Mouse (Mus musculus) limb, embryonic 12.5 days (tissue): ENCODE measurements around the gene Rbfox3. TPM values are rescaled to one million over a fixed set of nuclear protein-coding genes. Genes with fewer than 3 reads are reported as not detected.

Experiments used
- ATAC-seq: fragments of 200-750 bp; cut with Nextera tagmentation; 2 replicates; pipeline ENCODE4 v1.8.0; 2017; ENCODE audit warnings: low read depth, moderate TSS enrichment; ENCODE audit not compliant: insufficient number of reproducible peaks, insufficient read depth, low FRiP score, low TSS enrichment
- H3K27ac ChIP-seq: fragments of 300-500 bp; sonication (generic); 2 replicates; pipeline ENCODE4 v1.5.1; 2016; ENCODE audit warnings: mild to moderate bottlenecking, moderate library complexity
- H3K27me3 ChIP-seq: fragments of 300-500 bp; sonication (generic); 2 replicates; pipeline ENCODE4 v1.6.1; 2016; ENCODE audit warnings: mild to moderate bottlenecking, moderate library complexity
- H3K36me3 ChIP-seq: fragments of 300-500 bp; sonication (generic); 2 replicates; pipeline ENCODE4 v1.6.1; 2016; ENCODE audit warnings: mild to moderate bottlenecking, moderate library complexity
- H3K4me1 ChIP-seq: fragments of 300-500 bp; sonication (generic); replicated peaks from 2 replicates; pipeline ENCODE4 v1.6.1; 2016
- H3K4me2 ChIP-seq: fragments of 300-500 bp; sonication (generic); 2 replicates; pipeline ENCODE4 v1.6.1; 2016; ENCODE audit warnings: mild to moderate bottlenecking, moderate library complexity
- H3K4me3 ChIP-seq: fragments of 300-500 bp; sonication (generic); replicated peaks from 2 replicates; pipeline ENCODE4 v1.5.1; 2016; ENCODE audit warnings: mild to moderate bottlenecking
- H3K9ac ChIP-seq: fragments of 300-500 bp; sonication (generic); replicated peaks from 2 replicates; pipeline ENCODE4 v1.6.1; 2016; ENCODE audit warnings: mild to moderate bottlenecking, moderate library complexity
- H3K9me3 ChIP-seq: fragments of 300-500 bp; sonication (generic); 2 replicates; pipeline ENCODE4 v1.6.1; 2016; ENCODE audit warnings: mild to moderate bottlenecking, moderate library complexity
- WGBS: fragments of 180-500 bp; shearing (Covaris S2); methylation state at CpG from one replicate; pipeline ENCODE4 v1.1.7; 2016; 5-methylcytosine and 5-hydroxymethylcytosine counted together
- polyA plus RNA-seq: library from polyadenylated mRNA; unstranded; fragments of >200 nt; fragmentation: Nextera tagmentation; extraction: Ambion mirVana; gene quantifications from 2 replicates; pipeline ENCODE4 v1.2.1, GENCODE M21; 2016

Rbfox3 gene
- polyA plus RNA-seq, 1 experiment from 2014 or later: 3.9 TPM

- no peak for ATAC-seq
- no peak overlapping the region for H3K9ac ChIP-seq
- H3K9me3 ChIP-seq: no peaks in the 10 kb centered on the region
- no peak overlapping the region for H3K4me3 ChIP-seq
- H3K4me2 ChIP-seq: no peak overlapping the region
- peaks cover 36% of the 10 kb centered on the region for H3K4me1 ChIP-seq
- H3K27me3 ChIP-seq: no peaks in the 10 kb centered on the region
- H3K27ac ChIP-seq: no peak overlapping the region
- H3K36me3 ChIP-seq: peaks cover under 1% of the 10 kb centered on the region; the same call in 1 of the 2 replicates
- 74% methylated on average over 6 of the region's 6 CpGs for WGBS
These were observed 437.4 kb downstream of the Rbfox3 start for GRCm38 (mm10) chr11:118473842-118474500.

GRCm38 (mm10) chr11:118473161-118473560, 438.2 kb downstream of the Rbfox3 start:
- no peaks in the 10 kb centered on the region for H3K36me3 ChIP-seq
- H3K9me3 ChIP-seq: no peaks in the 10 kb centered on the region
- peaks cover 36% of the 10 kb centered on the region for H3K4me1 ChIP-seq
- H3K4me3 ChIP-seq: no peak overlapping the region
- no peak overlapping the region for H3K4me2 ChIP-seq
- no peak overlapping the region for H3K27ac ChIP-seq
- H3K27me3 ChIP-seq: no peaks in the 10 kb centered on the region
- H3K9ac ChIP-seq: no peak overlapping the region
- WGBS: 70% methylated on average over 1 of the region's 1 CpGs
- ATAC-seq: no peak

DNA sequence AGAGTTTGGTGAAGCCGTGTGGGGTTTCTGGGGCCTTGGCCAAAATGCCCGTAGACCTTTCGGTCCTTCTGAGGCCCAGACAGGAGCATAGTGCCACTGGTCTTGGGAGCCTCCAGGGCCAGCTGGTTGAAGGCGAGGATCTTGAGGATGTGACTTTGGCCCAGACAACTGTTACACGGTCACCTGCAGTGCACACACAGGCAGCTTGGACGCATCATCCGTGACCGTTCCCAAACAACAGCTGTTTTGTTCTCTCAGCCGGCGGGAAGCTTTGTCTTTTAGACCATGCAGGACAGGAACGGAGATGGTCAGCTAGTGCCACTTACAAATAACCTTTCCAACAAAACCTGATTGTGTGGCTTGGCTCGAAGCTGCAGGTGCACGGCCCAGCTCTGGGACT, 439.7 kb downstream of the Rbfox3 start:
- no peak overlapping the region for H3K4me2 ChIP-seq
- no peak overlapping the region for H3K9ac ChIP-seq
- WGBS: 87% methylated on average over 13 of the region's 13 CpGs
- no peak overlapping the region for H3K4me3 ChIP-seq
- no peaks in the 10 kb centered on the region for H3K36me3 ChIP-seq
- no peaks in the 10 kb centered on the region for H3K27me3 ChIP-seq
- peaks cover 27% of the 10 kb centered on the region for H3K4me1 ChIP-seq
- no peak overlapping the region for H3K27ac ChIP-seq
- no peak for ATAC-seq
- no peaks in the 10 kb centered on the region for H3K9me3 ChIP-seq

DNA sequence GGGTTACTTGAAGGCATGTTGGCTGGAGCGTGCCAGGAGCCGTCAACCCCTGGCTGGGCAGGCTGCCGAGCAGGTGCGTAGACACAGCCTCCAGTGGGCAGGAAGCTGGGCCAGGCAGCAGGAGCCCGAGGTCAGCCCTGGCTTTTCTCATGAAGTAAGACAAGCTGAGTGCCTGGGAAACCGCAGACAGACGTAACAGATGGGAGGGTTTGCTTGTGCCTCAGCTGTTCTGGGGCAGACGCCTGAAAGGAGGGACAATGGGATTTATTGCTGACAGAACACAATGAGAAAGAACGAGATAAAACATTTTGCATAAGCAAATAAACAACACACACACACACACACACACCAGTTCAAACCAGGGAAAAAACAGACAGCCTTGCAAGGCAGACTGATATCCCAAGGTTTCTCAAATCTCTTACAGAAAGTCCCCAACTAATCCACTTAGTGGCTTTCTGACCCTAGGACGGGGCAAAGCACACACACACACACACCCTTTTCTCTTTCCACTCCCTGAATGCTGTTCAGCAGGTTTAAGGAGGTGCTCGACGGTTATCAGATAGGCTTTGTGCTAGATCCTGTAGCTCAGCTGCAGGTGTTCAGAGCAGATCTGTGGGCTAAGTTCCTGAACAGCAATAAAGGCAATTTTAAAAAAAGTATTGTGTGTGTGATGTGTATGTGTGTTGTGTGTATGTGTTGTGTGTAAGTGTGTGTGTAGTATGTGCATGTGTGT, 441.0 kb downstream of the Rbfox3 start:
- Histone ChIP-seq H3K9ac (no peak overlapping the region), H3K4me1 (peaks cover 19% of the 10 kb centered on the region), H3K27me3 (no peaks in the 10 kb centered on the region), H3K27ac (0 out of 2 replicates have a peak overlapping the region, but pooled peaks have one; percentile 23), H3K4me3 (no peak overlapping the region), H3K36me3 (no peaks in the 10 kb centered on the region), H3K4me2 (no peak overlapping the region), H3K9me3 (no peaks in the 10 kb centered on the region)
- ATAC-seq: no peak
- 29% methylated on average over 12 of the region's 12 CpGs for WGBS

- H3K4me1 ChIP-seq: peaks cover 14% of the 10 kb centered on the region
- ATAC-seq: no peak
- H3K9ac ChIP-seq: no peak overlapping the region
- H3K36me3 ChIP-seq: no peaks in the 10 kb centered on the region
- WGBS: 75% methylated on average over 10 of the region's 10 CpGs
- 0 out of 2 replicates have a peak overlapping the region, but pooled peaks have one; percentile 23 for H3K27ac ChIP-seq
- H3K27me3 ChIP-seq: no peaks in the 10 kb centered on the region
- H3K9me3 ChIP-seq: no peaks in the 10 kb centered on the region
- H3K4me3 ChIP-seq: no peak overlapping the region
- no peak overlapping the region for H3K4me2 ChIP-seq
These were observed 441.8 kb downstream of the Rbfox3 start for GRCm38 (mm10) chr11:118469509-118470160.

DNA sequence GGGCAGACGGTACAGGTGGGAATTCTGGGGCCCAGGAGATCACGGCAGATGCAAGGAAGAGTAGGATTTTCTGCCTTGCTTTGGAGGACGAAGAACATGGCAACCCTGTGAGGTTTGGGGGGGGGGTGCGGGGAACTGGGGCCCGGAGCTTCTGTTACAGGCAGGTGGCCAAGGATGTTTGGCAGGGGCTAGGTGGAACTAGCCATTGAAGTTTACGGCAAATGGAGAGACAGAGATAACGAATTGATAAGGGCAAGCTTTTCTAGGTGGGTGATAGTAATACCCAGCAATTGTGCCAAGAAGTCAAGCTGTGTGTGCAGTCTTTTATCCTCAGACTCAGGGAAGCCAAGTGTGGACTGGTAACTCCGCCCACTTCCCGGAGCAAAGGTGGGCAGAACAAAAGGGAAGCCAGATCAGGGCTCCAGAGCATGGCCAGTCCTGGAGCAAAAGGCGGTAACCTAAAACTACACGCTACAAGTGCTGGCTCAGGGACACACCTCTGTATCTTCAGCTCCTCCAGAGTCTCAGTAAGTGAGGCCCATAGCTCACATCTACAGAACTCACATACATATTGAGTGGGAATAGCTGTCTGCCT, 443.9 kb downstream of the Rbfox3 start:
- no peaks in the 10 kb centered on the region for H3K27me3 ChIP-seq
- peaks cover 14% of the 10 kb centered on the region for H3K4me1 ChIP-seq
- H3K36me3 ChIP-seq: no peaks in the 10 kb centered on the region
- no peak overlapping the region for H3K9ac ChIP-seq
- no peak overlapping the region for H3K4me2 ChIP-seq
- no peak overlapping the region for H3K27ac ChIP-seq
- no peak overlapping the region for H3K4me3 ChIP-seq
- 70% methylated on average over 11 of the region's 11 CpGs for WGBS
- H3K9me3 ChIP-seq: no peaks in the 10 kb centered on the region
- no peak for ATAC-seq

GRCm38 (mm10) chr11:118460280-118460679, 451.1 kb downstream of the Rbfox3 start:
- Histone ChIP-seq H3K4me1 (peaks cover 11% of the 10 kb centered on the region), H3K36me3 (no peaks in the 10 kb centered on the region), H3K9ac (no peak overlapping the region), H3K4me3 (no peak overlapping the region), H3K9me3 (no peaks in the 10 kb centered on the region), H3K4me2 (no peak overlapping the region), H3K27me3 (no peaks in the 10 kb centered on the region), H3K27ac (no peak overlapping the region)
- 68% methylated on average over 6 of the region's 6 CpGs for WGBS
- ATAC-seq: no peak

DNA sequence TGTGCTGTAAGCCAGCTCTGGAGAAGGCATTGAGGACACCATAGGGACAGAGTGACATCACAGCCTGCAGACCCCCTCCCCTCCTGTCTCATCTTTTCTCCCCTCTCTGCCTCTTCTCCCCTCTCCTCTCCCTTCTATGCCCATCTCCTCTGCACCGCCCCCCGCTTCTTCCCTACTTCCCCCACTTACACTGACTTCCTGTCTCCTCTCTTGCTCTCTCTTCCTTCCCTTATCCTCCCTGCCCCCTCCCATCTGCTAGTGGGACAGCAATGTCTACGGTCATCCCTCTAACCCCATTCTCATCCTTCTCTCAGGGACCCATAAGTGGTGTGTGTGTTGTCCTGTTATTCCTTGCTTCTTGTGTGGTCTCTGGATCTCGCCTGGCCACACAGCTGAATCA, 451.9 kb downstream of the Rbfox3 start:
- H3K27me3 ChIP-seq: no peaks in the 10 kb centered on the region
- H3K4me3 ChIP-seq: no peak overlapping the region
- no peaks in the 10 kb centered on the region for H3K36me3 ChIP-seq
- H3K4me2 ChIP-seq: peak overlapping the region; percentile 19; the same call in 1 of the 2 replicates
- ATAC-seq: no peak
- H3K9me3 ChIP-seq: no peaks in the 10 kb centered on the region
- 80% methylated on average over 4 of the region's 4 CpGs for WGBS
- H3K4me1 ChIP-seq: peaks cover 11% of the 10 kb centered on the region
- H3K9ac ChIP-seq: 0 out of 2 replicates have a peak overlapping the region, but pooled peaks have one; percentile 23
- no peak overlapping the region for H3K27ac ChIP-seq

DNA sequence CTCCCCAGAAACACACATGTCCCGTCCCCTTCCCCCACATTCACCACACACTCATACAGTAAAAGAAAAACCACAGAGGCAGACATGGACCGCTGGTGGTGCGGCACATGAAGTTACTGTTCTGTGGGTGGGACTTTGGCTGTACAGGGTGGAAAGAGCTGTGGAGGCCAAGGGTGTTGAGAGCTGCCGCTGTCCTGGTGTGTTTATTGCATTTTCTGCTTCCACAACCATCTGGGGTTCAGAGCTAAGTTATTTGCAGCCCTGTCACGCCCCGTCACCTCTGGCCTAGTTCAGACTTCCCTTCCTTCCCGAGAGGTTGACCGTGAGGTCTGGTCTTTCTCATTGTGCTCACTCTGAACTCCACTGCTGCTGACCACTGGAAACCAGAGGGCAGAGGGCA, 452.3 kb downstream of the Rbfox3 start:
- Histone ChIP-seq H3K27ac (no peak overlapping the region), H3K4me2 (peak overlapping the region; percentile 19; the same call in 1 of the 2 replicates), H3K4me1 (peaks cover 11% of the 10 kb centered on the region), H3K9me3 (no peaks in the 10 kb centered on the region), H3K36me3 (no peaks in the 10 kb centered on the region), H3K4me3 (no peak overlapping the region), H3K27me3 (no peaks in the 10 kb centered on the region), H3K9ac (0 out of 2 replicates have a peak overlapping the region, but pooled peaks have one; percentile 23)
- no peak for ATAC-seq
- WGBS: 16% methylated on average over 8 of the region's 8 CpGs

DNA sequence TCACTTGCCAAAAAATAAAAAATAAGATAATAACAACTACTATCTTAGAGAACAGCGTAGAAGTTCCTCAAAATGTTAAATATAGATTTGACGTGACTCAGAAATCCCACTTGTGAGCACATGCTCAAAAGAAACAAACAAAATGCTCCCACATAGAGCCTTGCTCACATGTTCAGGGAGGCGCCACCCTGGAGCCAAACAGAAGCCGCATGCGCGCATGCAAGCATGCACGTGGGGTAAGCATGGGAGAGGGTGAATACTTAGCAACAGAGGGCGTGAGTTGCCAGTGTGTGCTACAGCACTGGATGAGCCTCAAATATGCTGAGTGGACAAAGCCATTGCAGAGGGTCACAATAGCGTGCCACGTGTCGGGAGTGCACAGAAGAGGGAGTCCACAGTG, 454.5 kb downstream of the Rbfox3 start:
- Histone ChIP-seq H3K9ac (no peak overlapping the region), H3K4me1 (peaks cover 11% of the 10 kb centered on the region), H3K27me3 (no peaks in the 10 kb centered on the region), H3K27ac (no peak overlapping the region), H3K4me2 (no peak overlapping the region), H3K9me3 (no peaks in the 10 kb centered on the region), H3K36me3 (no peaks in the 10 kb centered on the region), H3K4me3 (no peak overlapping the region)
- no peak for ATAC-seq
- 85% methylated on average over 11 of the region's 11 CpGs for WGBS

DNA sequence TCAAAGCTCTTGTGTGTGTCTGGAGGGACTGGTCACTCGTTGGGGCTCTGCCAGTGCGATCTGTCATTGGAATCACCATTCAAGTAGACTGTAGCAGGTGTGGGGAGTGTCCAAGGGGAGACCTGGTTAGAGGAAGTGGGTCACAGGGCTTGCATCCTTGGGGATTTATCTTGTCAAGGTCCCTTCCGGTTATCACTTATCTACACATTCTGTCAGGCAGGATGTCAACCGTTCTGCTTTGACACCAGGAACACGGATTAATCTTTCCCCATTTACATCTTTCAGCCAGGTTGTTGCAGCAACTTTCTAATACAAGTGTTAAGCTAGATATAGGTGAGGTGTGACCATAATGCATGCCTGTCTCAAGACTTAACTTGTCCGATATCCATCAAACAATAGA, 455.6 kb downstream of the Rbfox3 start:
- ATAC-seq: no peak
- 86% methylated on average over 6 of the region's 6 CpGs for WGBS
- H3K27me3 ChIP-seq: no peaks in the 10 kb centered on the region

More for the DNA sequence above, 455.6 kb downstream of the Rbfox3 start:
- peaks cover 11% of the 10 kb centered on the region for H3K4me1 ChIP-seq
- no peak overlapping the region for H3K4me2 ChIP-seq
- no peak overlapping the region for H3K9ac ChIP-seq
- no peak overlapping the region for H3K27ac ChIP-seq
- H3K36me3 ChIP-seq: no peaks in the 10 kb centered on the region
- no peaks in the 10 kb centered on the region for H3K9me3 ChIP-seq
- H3K4me3 ChIP-seq: no peak overlapping the region
